Mouse (Mus musculus) CD4-positive, CD25-positive, alpha-beta regulatory T cell, adult 2 months (primary cell): ENCODE data around the gene As3mt.
A peak's percentile ranks its signal among the peaks of the same experiment; 100 is the strongest.

Experiments
- DNase-seq: peaks from one replicate; pipeline ENCODE4 v3.0.0-alpha.2; 2012; ENCODE audit warnings: low read depth, low spot score

As3mt gene

GRCm38 (mm10) chr19:46707296-46708151 lies at the start of gene As3mt:
Gene As3mt, plus strand, starts transcription at chr19:46707458.
- peak; percentile 46 for DNase-seq

- no peak for DNase-seq
Measured at GRCm38 (mm10) chr19:46658348-46658747, 48.9 kb upstream of the As3mt start.

- no peak for DNase-seq
Measured at GRCm38 (mm10) chr19:46658851-46659250, 48.4 kb upstream of the As3mt start.

GRCm38 (mm10) chr19:46661511-46661910 lies 45.7 kb upstream of the As3mt start:
- no peak for DNase-seq

- no peak for DNase-seq
Measured at GRCm38 (mm10) chr19:46662214-46662613, 45.0 kb upstream of the As3mt start.

- no peak for DNase-seq
Measured at GRCm38 (mm10) chr19:46662784-46663183, 44.5 kb upstream of the As3mt start.

GRCm38 (mm10) chr19:46665474-46665873 lies 41.8 kb upstream of the As3mt start:
- no peak for DNase-seq

GRCm38 (mm10) chr19:46667300-46667699 lies 40.0 kb upstream of the As3mt start:
- no peak for DNase-seq

- DNase-seq, result no peak
Measured at GRCm38 (mm10) chr19:46668263-46668662, 39.0 kb upstream of the As3mt start.

GRCm38 (mm10) chr19:46669802-46670201 lies 37.5 kb upstream of the As3mt start:
- DNase-seq, result no peak

GRCm38 (mm10) chr19:46670691-46671090 lies 36.6 kb upstream of the As3mt start:
- peak; percentile 66 for DNase-seq

GRCm38 (mm10) chr19:46672766-46673418 lies 34.4 kb upstream of the As3mt start, which contains the start of gene Cyp17a1:
Gene Cyp17a1, minus strand, starts transcription at chr19:46673172.
- no peak for DNase-seq

GRCm38 (mm10) chr19:46675641-46676040 lies 31.6 kb upstream of the As3mt start:
- DNase-seq, result no peak

GRCm38 (mm10) chr19:46679720-46680383 lies 27.4 kb upstream of the As3mt start:
- no peak for DNase-seq

- DNase-seq, result peak; percentile 87
Measured at GRCm38 (mm10) chr19:46689460-46690372, 17.5 kb upstream of the As3mt start, which contains the start of gene Borcs7. Gene Borcs7, plus strand, starts transcription at chr19:46689906.

- no peak for DNase-seq
Measured at GRCm38 (mm10) chr19:46690387-46690786, 16.9 kb upstream of the As3mt start.

GRCm38 (mm10) chr19:46691078-46691477 lies 16.2 kb upstream of the As3mt start:
- DNase-seq, result no peak

- no peak for DNase-seq
Measured at GRCm38 (mm10) chr19:46693146-46693545, 14.1 kb upstream of the As3mt start.

GRCm38 (mm10) chr19:46696482-46696881 lies 10.8 kb upstream of the As3mt start:
- DNase-seq, result no peak

- no peak for DNase-seq
Measured at GRCm38 (mm10) chr19:46696943-46697342, 10.3 kb upstream of the As3mt start.
